Mouse (Mus musculus) hindbrain, embryonic 11.5 days (tissue): ENCODE results near the gene Gm49380. TPM values are rescaled to one million over a fixed set of nuclear protein-coding genes. Genes with fewer than 3 reads are reported as not detected.

Experiments used
- ATAC-seq: fragments of 200-750 bp; cut with Nextera tagmentation; 2 replicates; pipeline ENCODE4 v1.8.0; 2017; ENCODE audit warnings: mild to moderate bottlenecking, moderate TSS enrichment, moderate library complexity; ENCODE audit not compliant: low FRiP score
- DNase-seq: peaks from one replicate; pipeline ENCODE4 v3.0.0-alpha.2; 2015; ENCODE audit warnings: low spot score
- H3K27ac ChIP-seq: fragments of 300-500 bp; sonication (generic); 2 replicates; pipeline ENCODE4 v1.5.1; 2014; ENCODE audit warnings: mild to moderate bottlenecking, low read depth, low read length
- H3K27me3 ChIP-seq: fragments of 300-500 bp; sonication (generic); 2 replicates; pipeline ENCODE4 v1.6.1; 2014; ENCODE audit warnings: mild to moderate bottlenecking, low read length, moderate library complexity, mixed read lengths; ENCODE audit not compliant: control insufficient read depth, insufficient read depth
- H3K36me3 ChIP-seq: fragments of 300-500 bp; sonication (generic); 2 replicates; pipeline ENCODE4 v1.6.1; 2014; ENCODE audit warnings: mild to moderate bottlenecking, low read length, moderate library complexity, mixed read lengths; ENCODE audit not compliant: control insufficient read depth, insufficient read depth
- H3K4me1 ChIP-seq: fragments of 300-500 bp; sonication (generic); replicated peaks from 2 replicates; pipeline ENCODE4 v1.6.1; 2014; ENCODE audit warnings: low read length, mixed read lengths; ENCODE audit not compliant: control insufficient read depth, insufficient read depth
- H3K4me2 ChIP-seq: fragments of 300-500 bp; sonication (generic); replicated peaks from 2 replicates; pipeline ENCODE4 v1.6.1; 2014; ENCODE audit warnings: mild to moderate bottlenecking, low read depth, low read length
- H3K4me3 ChIP-seq: fragments of 300-500 bp; sonication (generic); 2 replicates; pipeline ENCODE4 v1.5.1; 2014; ENCODE audit warnings: low read depth, low read length
- H3K9ac ChIP-seq: fragments of 300-500 bp; sonication (generic); 2 replicates; pipeline ENCODE4 v1.6.1; 2014; ENCODE audit warnings: low read depth, low read length
- H3K9me3 ChIP-seq: fragments of 300-500 bp; sonication (generic); 2 replicates; pipeline ENCODE4 v1.6.1; 2016; ENCODE audit warnings: low read length; ENCODE audit not compliant: control insufficient read depth
- WGBS: fragments of 180-500 bp; shearing (Covaris S2); extraction: QIAGEN DNeasy Blood & Tissue Kit; methylation state at CpG from one replicate; pipeline ENCODE4 v1.1.7; 2014; 5-methylcytosine and 5-hydroxymethylcytosine counted together
- polyA plus RNA-seq: library from polyadenylated mRNA; unstranded; fragments of >200 nt; fragmentation: Nextera tagmentation; extraction: Ambion mirVana; gene quantifications from 2 replicates; pipeline ENCODE4 v1.2.1, GENCODE M21; 2014

The Gm49380 gene
- polyA plus RNA-seq, 1 experiment from 2014 or later, result 0.29 TPM

DNA sequence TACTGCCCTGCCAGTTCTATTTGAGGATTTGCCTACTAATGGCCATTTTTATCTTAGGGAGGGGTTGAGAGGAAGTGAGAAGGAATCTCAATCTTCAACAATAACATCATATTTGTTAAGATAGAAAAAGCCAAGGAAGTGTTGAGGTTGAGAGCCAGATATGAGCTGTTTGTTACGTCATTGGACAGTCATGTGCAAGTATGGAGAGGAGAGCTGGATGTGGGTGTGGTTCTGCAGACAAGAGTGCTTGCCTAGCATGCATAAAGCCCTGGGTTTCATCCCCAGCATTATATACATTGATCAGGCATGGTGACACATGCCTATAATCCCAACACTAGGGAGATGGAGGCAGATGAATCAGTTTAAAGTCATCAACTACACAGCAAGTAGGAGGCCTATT is 59.4 kb downstream of the Gm49380 start:
- ATAC-seq, result no peak
- no peak for DNase-seq
- 69% methylated on average over 1 of the region's 1 CpGs for WGBS

DNA sequence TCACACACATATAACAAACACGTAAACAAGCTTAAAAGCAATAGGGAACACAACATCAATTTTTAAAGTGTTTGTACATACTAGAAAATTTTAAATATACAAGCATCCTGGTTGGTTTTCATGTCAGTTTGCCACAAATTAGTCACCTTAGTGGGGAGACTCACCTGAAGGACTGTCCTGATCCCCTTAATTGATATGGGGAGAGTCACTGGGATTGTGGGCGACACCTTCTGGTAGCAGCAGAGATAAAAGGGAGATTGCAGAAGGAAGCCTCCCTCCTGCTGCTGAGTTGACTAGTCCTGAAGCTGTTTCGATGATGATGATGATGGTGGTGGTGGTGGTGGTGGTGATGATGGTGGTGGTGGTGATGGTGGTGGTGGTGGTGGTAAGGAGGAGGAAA is 60.4 kb downstream of the Gm49380 start:
- ATAC-seq (no peak), DNase-seq (no peak)
- Histone ChIP-seq H3K4me1 (no peaks in the 10 kb centered on the region), H3K9ac (no peak overlapping the region), H3K36me3 (no peaks in the 10 kb centered on the region), H3K27ac (no peak overlapping the region), H3K9me3 (no peaks in the 10 kb centered on the region), H3K4me2 (no peak overlapping the region), H3K27me3 (no peaks in the 10 kb centered on the region), H3K4me3 (no peak overlapping the region)
- WGBS, result 63% methylated on average over 3 of the region's 3 CpGs

More for the DNA sequence above, 59.4 kb downstream of the Gm49380 start:
- H3K4me2 ChIP-seq, result no peak overlapping the region
- H3K4me3 ChIP-seq, result no peak overlapping the region
- no peaks in the 10 kb centered on the region for H3K36me3 ChIP-seq
- no peaks in the 10 kb centered on the region for H3K4me1 ChIP-seq
- H3K9me3 ChIP-seq, result no peaks in the 10 kb centered on the region
- no peak overlapping the region for H3K27ac ChIP-seq
- no peak overlapping the region for H3K9ac ChIP-seq
- no peaks in the 10 kb centered on the region for H3K27me3 ChIP-seq

DNA sequence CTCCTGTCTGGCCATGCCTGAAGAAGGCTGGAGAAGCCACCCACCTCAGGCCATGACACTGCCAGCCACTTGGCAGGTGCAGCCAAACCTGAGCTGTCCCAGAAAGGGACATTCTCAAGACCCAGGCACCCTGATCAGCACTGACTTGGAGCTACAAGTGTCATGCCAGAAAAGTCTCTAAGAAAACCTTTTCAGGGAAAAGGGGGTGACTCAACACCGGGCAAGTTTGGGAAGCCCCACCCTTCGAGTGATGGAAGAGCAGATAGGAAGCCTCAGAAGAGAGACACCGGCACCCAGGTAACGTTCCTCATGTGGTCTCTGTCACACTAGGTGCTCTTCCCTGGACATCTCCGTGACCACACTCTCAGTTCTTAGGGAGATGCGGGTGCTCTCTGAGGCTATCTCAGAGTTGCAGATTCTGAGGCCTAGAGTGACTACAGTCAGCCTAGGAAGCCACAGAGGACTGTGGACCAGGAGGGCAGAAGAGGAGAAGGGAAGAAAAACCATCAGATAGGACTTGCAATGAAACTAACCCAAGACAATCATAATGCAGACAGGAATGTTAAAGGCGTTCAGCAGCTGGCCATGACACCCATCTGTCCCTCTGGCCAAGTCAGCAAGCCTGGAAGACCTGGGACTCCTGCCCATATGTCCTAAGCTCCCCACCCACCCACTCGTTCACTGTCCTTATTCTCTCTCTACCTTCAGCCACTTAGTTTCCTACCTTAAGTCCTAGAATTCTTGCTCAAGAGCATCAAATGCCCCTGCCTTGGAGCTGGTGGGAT is 63.7 kb downstream of the Gm49380 start:
- Histone ChIP-seq H3K4me2 (no peak overlapping the region), H3K36me3 (no peaks in the 10 kb centered on the region), H3K4me1 (no peaks in the 10 kb centered on the region), H3K27ac (no peak overlapping the region), H3K9me3 (no peaks in the 10 kb centered on the region), H3K27me3 (peaks cover 8% of the 10 kb centered on the region), H3K9ac (no peak overlapping the region), H3K4me3 (no peak overlapping the region)
- 84% methylated on average over 8 of the region's 8 CpGs for WGBS
- no peak for ATAC-seq
- no peak for DNase-seq

DNA sequence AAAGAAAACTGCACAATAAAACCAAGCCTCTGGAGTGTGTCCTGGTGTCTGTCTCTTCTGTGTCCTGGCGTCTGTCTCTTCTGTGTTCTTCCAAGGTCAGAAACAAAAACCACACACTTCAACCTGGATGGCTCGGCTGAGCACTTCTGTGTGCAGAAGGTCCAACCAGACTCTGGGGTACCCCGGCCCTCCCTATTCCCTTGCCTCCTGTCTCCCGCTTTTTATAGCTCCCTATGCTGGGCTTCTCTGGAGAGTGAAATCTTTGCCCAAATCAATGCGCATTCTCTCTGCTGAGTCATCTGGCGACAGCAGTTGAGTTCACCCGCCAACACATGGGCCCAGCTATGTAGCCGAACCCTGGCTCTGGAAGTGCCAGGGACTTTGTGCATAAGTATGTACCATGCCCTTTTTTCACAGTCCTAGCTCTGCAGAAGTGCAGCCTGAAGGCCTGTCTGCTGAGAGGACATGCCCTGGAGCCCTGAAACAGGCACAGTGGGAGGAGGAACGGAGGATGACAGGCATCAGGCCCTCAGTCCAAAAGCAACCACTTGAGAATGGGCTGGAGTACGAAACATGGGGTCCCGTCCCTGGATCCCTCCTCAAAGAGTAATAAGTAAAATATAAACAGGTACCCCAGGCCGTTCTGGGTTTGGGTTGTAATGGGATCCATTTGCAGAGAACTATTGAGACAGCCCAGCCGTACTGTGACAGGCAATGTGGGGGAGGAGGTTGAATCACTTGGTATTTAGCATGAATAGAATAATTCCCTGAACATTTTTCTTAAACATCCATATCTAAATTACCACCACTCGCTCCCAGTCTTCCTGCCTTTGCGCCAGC is 64.5 kb downstream of the Gm49380 start:
- ATAC-seq (no peak), DNase-seq (no peak)
- Histone ChIP-seq H3K4me2 (no peak overlapping the region), H3K4me1 (no peaks in the 10 kb centered on the region), H3K4me3 (no peak overlapping the region), H3K36me3 (no peaks in the 10 kb centered on the region), H3K9ac (no peak overlapping the region), H3K9me3 (no peaks in the 10 kb centered on the region), H3K27me3 (peaks cover 16% of the 10 kb centered on the region), H3K27ac (no peak overlapping the region)
- WGBS, result 79% methylated on average over 15 of the region's 15 CpGs

DNA sequence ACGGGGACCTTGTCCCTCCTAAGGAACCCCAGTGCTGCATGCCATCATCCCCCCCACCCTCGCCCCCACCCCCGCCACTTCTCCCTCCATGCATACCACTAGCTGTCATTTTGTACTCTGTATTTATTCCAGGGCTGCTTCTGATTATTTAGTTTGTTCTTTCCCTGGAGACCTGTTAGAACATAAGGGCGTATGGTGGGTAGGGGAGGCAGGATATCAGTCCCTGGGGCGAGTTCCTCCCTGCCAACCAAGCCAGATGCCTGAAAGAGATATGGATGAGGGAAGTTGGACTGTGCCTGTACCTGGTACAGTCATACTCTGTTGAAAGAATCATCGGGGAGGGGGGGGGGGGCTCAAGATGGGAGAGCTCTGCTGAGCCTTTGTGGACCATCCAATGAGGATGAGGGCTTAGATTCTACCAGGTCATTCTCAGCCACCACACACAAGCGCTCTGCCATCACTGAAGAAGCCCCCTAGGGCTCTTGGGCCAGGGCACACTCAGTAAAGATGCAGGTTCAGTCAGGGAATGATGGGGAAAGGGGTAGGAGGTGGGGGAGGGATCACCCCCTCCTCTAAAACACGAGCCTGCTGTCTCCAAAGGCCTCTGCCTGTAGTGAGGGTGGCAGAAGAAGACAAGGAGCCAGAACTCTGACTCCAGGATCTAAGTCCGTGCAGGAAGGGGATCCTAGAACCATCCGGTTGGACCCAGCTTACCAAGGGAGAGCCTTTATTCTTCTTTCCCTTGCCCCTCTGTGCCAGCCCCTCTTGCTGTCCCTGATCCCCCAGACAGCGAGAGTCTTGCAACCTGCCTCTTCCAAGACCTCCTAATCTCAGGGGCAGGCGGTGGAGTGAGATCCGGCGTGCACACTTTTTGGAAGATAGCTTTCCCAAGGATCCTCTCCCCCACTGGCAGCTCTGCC is 65.5 kb downstream of the Gm49380 start:
- H3K27me3 ChIP-seq, result peaks cover 25% of the 10 kb centered on the region
- 76% methylated on average over 14 of the region's 14 CpGs for WGBS
- no peak for DNase-seq

DNA sequence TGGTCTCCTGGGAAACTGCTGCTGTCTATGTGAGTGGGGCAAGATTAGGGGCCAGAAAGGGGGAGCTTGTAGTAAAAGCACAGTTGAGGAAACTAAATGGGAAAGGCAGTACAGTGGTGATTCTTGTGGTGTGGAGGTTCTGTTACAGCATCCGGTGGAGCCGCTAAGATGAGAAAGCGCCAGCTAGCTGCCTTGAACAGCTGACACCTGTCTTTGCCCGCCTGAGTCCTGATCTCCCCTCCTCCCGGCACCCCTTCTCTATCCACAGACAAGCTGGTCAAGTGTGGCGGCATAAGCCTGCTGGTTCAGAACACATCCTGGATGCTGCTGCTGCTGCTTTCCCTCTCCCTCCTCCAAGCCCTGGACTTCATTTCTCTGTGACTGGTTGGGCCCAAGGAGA is 66.2 kb downstream of the Gm49380 start:
- WGBS, result 75% methylated on average over 6 of the region's 6 CpGs
- H3K4me1 ChIP-seq, result peaks cover 2% of the 10 kb centered on the region; the same call in 1 of the 2 replicates
- H3K27ac ChIP-seq, result no peak overlapping the region
- H3K9me3 ChIP-seq, result no peaks in the 10 kb centered on the region
- no peak overlapping the region for H3K4me3 ChIP-seq
- no peak for DNase-seq
- H3K4me2 ChIP-seq, result no peak overlapping the region
- H3K27me3 ChIP-seq, result peaks cover 26% of the 10 kb centered on the region
- H3K9ac ChIP-seq, result no peak overlapping the region
- no peak for ATAC-seq
- no peaks in the 10 kb centered on the region for H3K36me3 ChIP-seq

More for the DNA sequence above, 65.5 kb downstream of the Gm49380 start:
- no peak for ATAC-seq
- Histone ChIP-seq H3K9ac (no peak overlapping the region), H3K27ac (no peak overlapping the region), H3K36me3 (no peaks in the 10 kb centered on the region), H3K4me2 (no peak overlapping the region), H3K4me3 (no peak overlapping the region), H3K4me1 (peaks cover 2% of the 10 kb centered on the region; the same call in 1 of the 2 replicates), H3K9me3 (no peaks in the 10 kb centered on the region)

DNA sequence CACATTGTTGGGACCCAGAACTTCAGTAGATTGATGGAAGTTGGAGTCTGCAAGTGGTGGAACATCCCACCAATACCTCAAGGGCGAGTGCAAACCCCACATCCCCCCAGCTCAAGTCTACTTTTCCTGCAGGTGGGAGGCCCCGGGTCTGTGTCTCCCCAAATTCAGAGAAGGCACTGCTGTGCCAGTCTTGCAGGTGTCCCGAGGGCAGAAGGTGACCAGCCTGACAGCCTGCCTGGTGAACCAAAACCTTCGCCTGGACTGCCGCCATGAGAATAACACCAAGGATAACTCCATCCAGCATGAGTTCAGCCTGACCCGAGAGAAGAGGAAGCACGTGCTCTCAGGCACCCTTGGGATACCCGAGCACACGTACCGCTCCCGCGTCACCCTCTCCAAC is 66.9 kb downstream of the Gm49380 start:
- Histone ChIP-seq H3K9ac (no peak overlapping the region), H3K9me3 (no peaks in the 10 kb centered on the region), H3K27ac (no peak overlapping the region), H3K36me3 (no peaks in the 10 kb centered on the region), H3K4me1 (peaks cover 2% of the 10 kb centered on the region; the same call in 1 of the 2 replicates), H3K4me3 (no peak overlapping the region), H3K4me2 (no peak overlapping the region), H3K27me3 (peaks cover 26% of the 10 kb centered on the region)
- ATAC-seq, result no peak
- 92% methylated on average over 12 of the region's 12 CpGs for WGBS
- no peak for DNase-seq

DNA sequence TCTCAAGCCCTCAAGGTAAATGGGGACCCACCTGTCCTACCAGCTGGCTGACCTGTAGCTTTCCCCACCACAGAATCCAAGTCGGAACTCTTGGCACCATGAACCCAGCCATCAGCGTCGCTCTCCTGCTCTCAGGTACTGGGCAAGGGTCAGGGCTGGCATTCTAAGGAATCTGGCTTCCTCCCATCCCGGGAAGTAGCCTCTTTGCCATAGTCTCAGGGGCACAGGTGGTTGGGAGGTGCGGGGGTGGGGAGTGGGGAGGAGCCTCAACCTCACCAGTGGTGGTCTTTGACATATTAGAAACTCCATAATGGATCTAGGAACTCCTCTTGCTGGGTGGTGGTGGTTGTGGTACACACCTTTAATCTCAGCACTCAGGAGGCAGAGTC is 67.4 kb downstream of the Gm49380 start:
- Histone ChIP-seq H3K4me2 (no peak overlapping the region), H3K4me3 (no peak overlapping the region), H3K27ac (no peak overlapping the region), H3K4me1 (peaks cover 2% of the 10 kb centered on the region; the same call in 1 of the 2 replicates), H3K27me3 (peaks cover 26% of the 10 kb centered on the region), H3K36me3 (no peaks in the 10 kb centered on the region), H3K9ac (no peak overlapping the region), H3K9me3 (no peaks in the 10 kb centered on the region)
- 82% methylated on average over 5 of the region's 5 CpGs for WGBS
- ATAC-seq (no peak), DNase-seq (no peak)
